Mouse (Mus musculus): ENCODE measurements around the gene Gm3002. TPM values are rescaled to one million over a fixed set of nuclear protein-coding genes. Genes with fewer than 3 reads are reported as not detected.
"Not testable (repeated sequence)": the region's sequence is repeated elsewhere in the genome, so short reads cannot be mapped to it uniquely, and the experiment has no call there.

Gene Gm3002
- not detected in 2 replicates for polyA plus RNA-seq (2015; fragmentation: Nextera tagmentation; extraction: Ambion mirVana)

- not testable (repeated sequence) for H3K36me3 ChIP-seq (ENCODE audit: control insufficient read depth, insufficient read depth, low read length)
- WGBS = no CpG with 5 or more reads among the region's 31 CpGs
Measured at GRCm38 (mm10) chr14:3809774-3810173, at the start of gene Gm3002. Gene Gm3002, plus strand, starts transcription at chr14:3810074.

GRCm38 (mm10) chr14:3845945-3846344, 36.1 kb downstream of the Gm3002 start, which contains the start of gene Gm3033:
Gene Gm3033, plus strand, starts transcription at chr14:3846245.
- H3K4me1 ChIP-seq (replicated peaks; ENCODE audit: control insufficient read depth, insufficient read depth); DNase-seq (ENCODE audit: low spot score); H3K4me3 ChIP-seq (ENCODE audit: low read depth, low read length); H3K27ac ChIP-seq (replicated peaks); ATAC-seq (ENCODE audit: low FRiP score, low TSS enrichment); H3K27me3 ChIP-seq (ENCODE audit: control insufficient read depth, insufficient read depth, low read length); H3K9ac ChIP-seq (ENCODE audit: low read length); H3K36me3 ChIP-seq (ENCODE audit: control insufficient read depth, insufficient read depth, low read length); H3K9me3 ChIP-seq (ENCODE audit: control insufficient read depth, low read length); H3K4me2 ChIP-seq (replicated peaks; ENCODE audit: low read depth): not testable (repeated sequence)
- no CpG with 5 or more reads among the region's 2 CpGs for WGBS

More at GRCm38 (mm10) chr14:3809774-3810173, at the start of gene Gm3002:
- not testable (repeated sequence) for H3K4me3 ChIP-seq (ENCODE audit: low read depth, low read length); H3K9ac ChIP-seq (ENCODE audit: low read length); H3K27me3 ChIP-seq (ENCODE audit: control insufficient read depth, insufficient read depth, low read length); H3K9me3 ChIP-seq (ENCODE audit: control insufficient read depth, low read length); ATAC-seq (ENCODE audit: low FRiP score, low TSS enrichment); H3K27ac ChIP-seq (replicated peaks); H3K4me1 ChIP-seq (replicated peaks; ENCODE audit: control insufficient read depth, insufficient read depth); DNase-seq (ENCODE audit: low spot score); H3K4me2 ChIP-seq (replicated peaks; ENCODE audit: low read depth)

DNA sequence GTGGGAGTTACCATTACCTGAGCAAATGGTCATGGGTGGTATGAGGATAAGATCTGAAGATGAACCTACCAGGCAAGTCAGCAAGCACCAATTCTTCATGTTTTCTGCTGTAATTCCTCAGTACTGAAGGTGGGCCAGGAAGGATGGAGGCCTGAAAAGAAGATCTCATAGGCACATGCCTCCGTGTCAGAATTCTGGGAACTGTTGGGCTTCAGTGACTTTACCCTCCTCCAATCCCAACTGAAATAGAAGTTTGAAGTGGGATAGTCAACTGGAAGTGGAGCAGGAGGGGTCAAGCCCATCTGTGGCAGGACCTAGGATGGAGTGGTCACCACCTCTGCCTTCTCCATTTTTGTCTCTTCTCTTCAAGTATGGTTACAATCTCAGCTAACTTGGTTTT, 74.0 kb downstream of the Gm3002 start, which contains the start of gene Gm2916:
TSS of gene Gm2916 (plus strand) at position 301 of the 400 bp plus-strand sequence.
- not testable (repeated sequence) for H3K4me3 ChIP-seq (ENCODE audit: low read depth, low read length); H3K27me3 ChIP-seq (ENCODE audit: control insufficient read depth, insufficient read depth, low read length); H3K9ac ChIP-seq (ENCODE audit: low read length); H3K4me1 ChIP-seq (replicated peaks; ENCODE audit: control insufficient read depth, insufficient read depth); H3K36me3 ChIP-seq (ENCODE audit: control insufficient read depth, insufficient read depth, low read length); H3K4me2 ChIP-seq (replicated peaks; ENCODE audit: low read depth); H3K27ac ChIP-seq (replicated peaks); H3K9me3 ChIP-seq (ENCODE audit: control insufficient read depth, low read length); ATAC-seq (ENCODE audit: low FRiP score, low TSS enrichment); DNase-seq (ENCODE audit: low spot score)
- no CpG with 5 or more reads among the region's 1 CpGs for WGBS

GRCm38 (mm10) chr14:3931456-3931855, 121.6 kb downstream of the Gm3002 start, which contains the start of gene Gm3029:
Gene Gm3029, plus strand, starts transcription at chr14:3931756.
- not testable (repeated sequence) for ATAC-seq (ENCODE audit: low FRiP score, low TSS enrichment); H3K9me3 ChIP-seq (ENCODE audit: control insufficient read depth, low read length); H3K27ac ChIP-seq (replicated peaks); DNase-seq (ENCODE audit: low spot score); H3K4me3 ChIP-seq (ENCODE audit: low read depth, low read length); H3K4me2 ChIP-seq (replicated peaks; ENCODE audit: low read depth); H3K9ac ChIP-seq (ENCODE audit: low read length); H3K4me1 ChIP-seq (replicated peaks; ENCODE audit: control insufficient read depth, insufficient read depth); H3K36me3 ChIP-seq (ENCODE audit: control insufficient read depth, insufficient read depth, low read length); H3K27me3 ChIP-seq (ENCODE audit: control insufficient read depth, insufficient read depth, low read length)
- WGBS = no CpG with 5 or more reads among the region's 2 CpGs

GRCm38 (mm10) chr14:3963247-3963646, 153.4 kb downstream of the Gm3002 start, which contains the start of gene Gm3095:
Gene Gm3095, plus strand, starts transcription at chr14:3963547.
- not testable (repeated sequence) for DNase-seq (ENCODE audit: low spot score); H3K27me3 ChIP-seq (ENCODE audit: control insufficient read depth, insufficient read depth, low read length); H3K4me1 ChIP-seq (replicated peaks; ENCODE audit: control insufficient read depth, insufficient read depth); H3K36me3 ChIP-seq (ENCODE audit: control insufficient read depth, insufficient read depth, low read length); H3K9me3 ChIP-seq (ENCODE audit: control insufficient read depth, low read length); ATAC-seq (ENCODE audit: low FRiP score, low TSS enrichment); H3K4me3 ChIP-seq (ENCODE audit: low read depth, low read length); H3K9ac ChIP-seq (ENCODE audit: low read length); H3K4me2 ChIP-seq (replicated peaks; ENCODE audit: low read depth); H3K27ac ChIP-seq (replicated peaks)
- no CpG with 5 or more reads among the region's 2 CpGs for WGBS

- not testable (repeated sequence) for ATAC-seq (ENCODE audit: low FRiP score, low TSS enrichment); H3K9me3 ChIP-seq (ENCODE audit: control insufficient read depth, low read length); H3K4me2 ChIP-seq (replicated peaks; ENCODE audit: low read depth); H3K9ac ChIP-seq (ENCODE audit: low read length); H3K27ac ChIP-seq (replicated peaks); H3K4me1 ChIP-seq (replicated peaks; ENCODE audit: control insufficient read depth, insufficient read depth); H3K27me3 ChIP-seq (ENCODE audit: control insufficient read depth, insufficient read depth, low read length); DNase-seq (ENCODE audit: low spot score); H3K4me3 ChIP-seq (ENCODE audit: low read depth, low read length); H3K36me3 ChIP-seq (ENCODE audit: control insufficient read depth, insufficient read depth, low read length)
- WGBS = 86% methylated on average over 1 of the region's 3 CpGs
Measured at GRCm38 (mm10) chr14:3998094-3998493, 188.2 kb downstream of the Gm3002 start, which contains the start of gene Gm3099. Gene Gm3099, plus strand, starts transcription at chr14:3998394.

Other genes starting within 250 kb of the Gm3002 start
- not detected in 2 replicates for gene Gm3012, start 175.6 kb upstream of the Gm3002 start, polyA plus RNA-seq (2015; fragmentation: Nextera tagmentation; extraction: Ambion mirVana)
- gene Gm3020, start 158.0 kb upstream of the Gm3002 start, polyA plus RNA-seq (2015; fragmentation: Nextera tagmentation; extraction: Ambion mirVana) = 0.22 and 0.32 TPM in 2 replicates
- not detected in 2 replicates for gene Gm3043, start 121.3 kb upstream of the Gm3002 start, polyA plus RNA-seq (2015; fragmentation: Nextera tagmentation; extraction: Ambion mirVana)
- gene Gm3033, start 36.2 kb downstream of the Gm3002 start, polyA plus RNA-seq (2015; fragmentation: Nextera tagmentation; extraction: Ambion mirVana) = 0.53 TPM in 1 of 2 replicates, not detected in the other
- gene Gm2916, start 74.1 kb downstream of the Gm3002 start, polyA plus RNA-seq (2015; fragmentation: Nextera tagmentation; extraction: Ambion mirVana) = 0.19 TPM in 1 of 2 replicates, not detected in the other
- gene Gm3029, start 121.7 kb downstream of the Gm3002 start, polyA plus RNA-seq (2015; fragmentation: Nextera tagmentation; extraction: Ambion mirVana) = not detected in 2 replicates
- gene Gm3095, start 153.5 kb downstream of the Gm3002 start, polyA plus RNA-seq (2015; fragmentation: Nextera tagmentation; extraction: Ambion mirVana) = not detected in 2 replicates
- 0.05 TPM in 1 of 2 replicates, not detected in the other for gene Gm3099, start 188.3 kb downstream of the Gm3002 start, polyA plus RNA-seq (2015; fragmentation: Nextera tagmentation; extraction: Ambion mirVana)
- gene Gm5796, start 213.9 kb downstream of the Gm3002 start, polyA plus RNA-seq (2015; fragmentation: Nextera tagmentation; extraction: Ambion mirVana) = 0.07 and 0.15 TPM in 2 replicates

Measured in stomach, postnatal 0 days (tissue).